ENCODE assay signal across 8 mouse cellular contexts in the genomic region with DNA sequence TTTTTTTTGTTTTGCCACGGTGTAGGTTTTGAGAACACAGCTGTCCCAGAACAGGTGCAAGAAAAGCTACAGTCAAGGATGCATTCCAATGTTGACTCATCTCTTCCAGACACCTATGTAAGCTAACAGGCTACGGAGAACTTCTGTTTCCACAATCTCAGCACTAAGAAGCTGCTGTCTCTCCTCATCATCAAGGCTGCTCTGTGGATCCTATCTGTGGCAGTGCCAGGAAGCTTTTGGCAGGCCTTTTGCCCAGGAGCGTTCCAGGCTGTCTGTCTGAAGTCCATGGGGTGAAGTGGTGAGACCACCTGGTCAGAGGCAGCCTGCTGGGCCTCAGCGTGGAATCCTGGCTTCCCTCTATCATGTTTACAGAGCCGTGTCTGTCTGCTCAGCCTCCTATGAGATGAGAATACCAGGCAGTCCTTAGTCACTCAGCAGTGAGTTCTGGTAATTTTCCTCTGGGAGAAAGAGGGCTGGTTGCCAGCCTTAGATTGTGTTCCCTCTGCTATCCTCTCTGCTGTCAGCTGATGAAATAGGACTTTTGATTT.
DNase-seq lines count a peak whose midpoint lies in the region; ATAC-seq lines count a peak whose summit lies in the region.
"Had no signal": no experiment of that assay in that cellular context is flagged by ENCODE, and none has a peak within 500 bp of the region (broad histone marks: within the 10 kb centered on the region; RNA-seq: fewer than 3 reads in every experiment).

No protein-coding gene starts in this region.

- H3K27me3 ChIP-seq in neural tube, embryonic 14.5 days (ENCODE audit: control insufficient read depth, insufficient read depth, low read length), result no peaks in the 10 kb centered on the region
- H3K27me3 ChIP-seq: midbrain, embryonic 12.5 days had no signal

- no peaks in the 10 kb centered on the region for H3K4me1 ChIP-seq in neural tube, embryonic 14.5 days (ENCODE audit: control insufficient read depth, insufficient read depth, low read length)
- H3K4me1 ChIP-seq: midbrain, embryonic 12.5 days had no signal

- no peak overlapping the region for H3K9ac ChIP-seq in neural tube, embryonic 14.5 days (replicated peaks; ENCODE audit: low read depth, low read length)
- H3K9ac ChIP-seq: midbrain, embryonic 12.5 days had no signal

- ATAC-seq in neural tube, embryonic 14.5 days (ENCODE audit: low read depth), result peak; percentile 58; the same call in 1 of the 2 replicates
- no peak for ATAC-seq in megakaryocyte, adult 5-6 weeks (ENCODE audit: poor library complexity, severe bottlenecking)

- intact Hi-C loops in heart, postnatal 14 days (cut with DNase I), result loop anchor here (5.0 kb wide), 1 partner anchor 72 kb away; the partner anchor contains the start of gene Kcne4

- DNase-seq in right cerebral cortex, adult 18-20 months, result peak; percentile 75
- DNase-seq in right cerebral cortex, postnatal 4 days, result no peak
- DNase-seq in cerebellum, postnatal 14 days, result peak; percentile 49 to 66
- DNase-seq in heart, postnatal 14 days, result peak; percentile 56
- DNase-seq in layer of hippocampus, postnatal 10 days (ENCODE audit: low spot score in 2 of 2), result peak; percentile 47 to 64

- H3K36me3 ChIP-seq in neural tube, embryonic 14.5 days (ENCODE audit: control insufficient read depth, insufficient read depth, low read length), result no peaks in the 10 kb centered on the region
- H3K36me3 ChIP-seq: midbrain, embryonic 12.5 days had no signal

- 44% methylated on average over 5 of the region's 5 CpGs for WGBS in neural tube, embryonic 14.5 days

- H3K9me3 ChIP-seq in neural tube, embryonic 14.5 days (ENCODE audit: control insufficient read depth, low read length), result no peaks in the 10 kb centered on the region
- H3K9me3 ChIP-seq: midbrain, embryonic 12.5 days had no signal

- no peak overlapping the region for H3K4me2 ChIP-seq in neural tube, embryonic 14.5 days (ENCODE audit: low read depth, low read length)
- H3K4me2 ChIP-seq: midbrain, embryonic 12.5 days had no signal

- no peak overlapping the region for H3K4me3 ChIP-seq in neural tube, embryonic 14.5 days (ENCODE audit: low read depth, low read length)
- H3K4me3 ChIP-seq: midbrain, embryonic 12.5 days had no signal

- peak overlapping the region; percentile 45; the same call in 1 of the 2 replicates for H3K27ac ChIP-seq in neural tube, embryonic 14.5 days (ENCODE audit: low read depth, low read length)
- H3K27ac ChIP-seq: midbrain, embryonic 12.5 days had no signal
